Mouse (Mus musculus) embryo, embryonic 10 days (tissue): ENCODE measurements around the gene Qtrt2.
A peak's percentile ranks its signal among the peaks of the same experiment; 100 is the strongest.

Source experiments
- DNase-seq: peaks from one replicate; pipeline ENCODE4 v3.0.0-alpha.2; 2015; ENCODE audit warnings: low spot score

The Qtrt2 gene

GRCm38 (mm10) chr16:43925001-43925558 lies 1.5 kb downstream of the Qtrt2 start:
- DNase-seq: no peak

GRCm38 (mm10) chr16:43922630-43923029 lies 4.0 kb downstream of the Qtrt2 start:
- DNase-seq: no peak

- DNase-seq: no peak
Measured at GRCm38 (mm10) chr16:43922024-43922423, 4.6 kb downstream of the Qtrt2 start.

GRCm38 (mm10) chr16:43918867-43919266 lies 7.7 kb downstream of the Qtrt2 start:
- no peak for DNase-seq

GRCm38 (mm10) chr16:43908881-43909280 lies 17.7 kb downstream of the Qtrt2 start:
- no peak for DNase-seq

DNA sequence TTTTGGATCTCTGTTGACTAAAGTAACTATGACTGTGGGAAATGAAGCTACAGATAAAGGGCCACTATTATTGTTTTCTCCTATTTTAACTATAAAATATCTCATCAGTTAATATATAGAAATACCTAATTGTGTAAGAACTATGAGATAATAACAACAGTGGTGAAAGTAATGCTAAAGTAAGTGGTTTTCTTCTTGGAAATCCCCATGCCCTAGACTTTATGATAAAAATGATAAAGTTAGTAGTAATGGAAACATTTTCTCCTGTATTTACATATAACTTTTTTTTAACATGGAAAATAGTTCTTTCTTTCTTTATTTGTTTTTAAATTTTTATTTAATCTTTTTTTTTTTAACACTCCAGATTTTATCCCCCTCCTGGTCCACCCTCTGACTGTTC lies 26.0 kb downstream of the Qtrt2 start:
- no peak for DNase-seq

DNA sequence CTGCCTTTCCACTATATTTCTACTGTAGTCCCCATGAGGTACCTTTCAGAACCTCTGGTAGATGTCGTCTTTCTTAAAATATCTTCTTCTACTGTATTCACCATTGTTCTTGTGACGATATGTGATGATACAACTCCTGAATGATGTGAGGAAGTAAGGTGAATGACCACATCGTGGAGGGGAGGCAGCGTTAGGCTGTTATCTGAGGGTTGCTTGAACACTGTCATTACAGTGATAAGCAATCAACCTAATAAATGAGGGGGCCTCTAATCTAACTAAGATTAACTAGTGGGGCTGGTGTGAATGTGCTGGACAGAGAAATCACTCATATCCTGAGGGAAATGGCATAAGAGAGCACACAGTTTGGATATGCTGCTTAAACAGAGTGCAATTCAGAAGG lies 26.5 kb downstream of the Qtrt2 start:
- no peak for DNase-seq

DNA sequence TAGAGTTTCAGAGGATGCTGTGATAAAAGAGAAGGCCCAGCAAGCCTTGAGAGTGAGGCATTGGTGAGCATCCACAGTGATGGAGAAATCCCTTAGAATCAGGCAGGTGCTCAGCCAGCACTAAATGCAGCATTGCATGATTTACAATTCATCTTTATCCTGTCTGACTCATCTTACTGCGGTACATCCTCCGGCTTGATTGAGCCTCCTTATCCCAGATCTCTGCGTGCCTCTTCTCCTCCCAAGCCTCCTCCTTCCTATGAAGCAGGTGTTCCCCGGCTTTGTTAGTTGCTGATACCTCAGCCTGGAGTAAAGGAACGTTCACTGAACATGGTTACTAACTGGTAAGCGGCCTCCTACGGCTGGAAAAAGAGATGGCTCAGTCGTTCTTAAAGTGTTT lies 32.1 kb downstream of the Qtrt2 start:
- no peak for DNase-seq

DNA sequence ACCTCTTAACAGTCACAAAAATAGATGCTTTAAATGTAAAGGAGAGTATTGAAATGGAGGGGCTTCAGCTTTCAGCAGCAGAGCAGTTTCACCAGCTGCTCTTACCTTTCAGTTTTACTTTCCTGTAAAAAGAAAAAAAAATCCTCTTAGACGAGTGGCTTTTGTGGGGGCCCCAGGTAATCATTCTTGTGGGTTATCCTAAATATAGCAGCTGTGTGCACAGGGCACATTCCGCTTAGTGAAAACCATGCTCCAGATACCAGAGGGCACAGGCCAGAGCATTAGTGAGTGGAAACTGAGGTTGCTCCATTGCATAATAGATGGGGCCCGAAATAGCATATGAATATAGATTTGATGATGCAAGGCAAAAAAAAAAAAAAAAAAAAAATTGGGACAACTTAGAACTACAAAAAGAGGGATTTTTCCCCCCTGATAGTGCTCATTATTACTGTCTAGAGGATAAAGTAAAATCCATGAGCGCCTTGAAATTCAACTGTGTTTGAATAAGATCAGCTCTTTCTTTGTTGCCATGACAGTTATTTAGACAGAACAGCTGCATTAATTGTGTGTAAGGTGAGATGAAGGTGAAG lies 35.8 kb downstream of the Qtrt2 start:
- no peak for DNase-seq

DNA sequence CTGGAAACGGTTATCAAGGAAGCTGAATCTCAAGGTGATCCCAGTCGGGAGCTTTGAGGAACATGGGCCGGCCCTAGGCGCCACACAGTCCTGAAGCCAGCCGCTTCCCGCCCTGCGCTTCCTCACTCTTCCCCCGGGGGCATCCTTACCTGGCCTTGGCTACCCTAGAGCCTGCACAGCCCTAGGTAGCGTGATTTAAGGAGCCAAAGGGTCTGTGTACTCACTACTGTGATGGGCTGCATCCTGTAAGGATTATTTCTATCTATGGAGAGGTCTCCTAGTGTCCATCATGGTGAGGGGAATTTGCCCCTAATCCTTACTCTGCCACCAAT lies 36.6 kb downstream of the Qtrt2 start:
- DNase-seq: peak; percentile 83

DNA sequence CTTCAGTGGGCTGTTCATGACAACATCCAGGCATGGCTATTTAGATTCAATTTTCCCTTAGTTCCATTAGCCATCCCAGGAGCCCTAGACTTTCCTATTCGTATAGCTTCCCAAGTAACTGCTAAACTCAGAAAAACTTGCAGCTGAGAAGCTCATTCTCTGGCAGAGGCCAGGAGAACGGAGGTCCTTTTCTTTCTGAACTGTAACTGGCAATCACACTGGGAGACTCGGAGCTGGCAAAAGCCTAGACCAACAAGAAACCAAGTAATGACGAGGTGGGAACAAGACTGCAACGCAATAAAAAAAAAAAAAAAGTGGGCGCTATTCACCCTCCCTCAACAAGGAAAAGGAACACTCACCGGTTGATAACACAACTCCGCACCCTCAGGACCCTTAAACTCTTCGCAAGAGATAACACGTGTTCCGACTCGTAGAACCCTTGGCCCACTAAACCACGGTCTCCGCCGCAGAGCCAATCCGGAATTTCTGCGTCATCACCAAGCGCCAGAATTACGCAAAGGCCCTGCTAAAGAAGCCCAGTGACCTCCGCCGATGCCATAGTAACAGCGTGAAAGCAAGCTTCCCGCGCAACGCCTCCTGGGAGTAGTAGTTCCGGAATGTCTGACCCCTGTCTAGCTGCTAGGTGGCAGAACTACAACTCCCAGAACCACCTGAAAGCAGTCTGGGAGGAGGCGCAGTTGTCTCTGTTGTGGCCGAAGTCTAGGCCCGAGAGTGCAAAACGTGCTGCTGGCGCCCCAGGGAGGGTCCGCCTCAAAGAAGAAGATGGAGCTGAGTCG lies 37.2 kb downstream of the Qtrt2 start, which contains the start of gene Ccdc191:
Gene Ccdc191 (plus strand): TSS at position 593 of the 797 bp plus-strand sequence.
- peak; percentile 100 for DNase-seq

DNA sequence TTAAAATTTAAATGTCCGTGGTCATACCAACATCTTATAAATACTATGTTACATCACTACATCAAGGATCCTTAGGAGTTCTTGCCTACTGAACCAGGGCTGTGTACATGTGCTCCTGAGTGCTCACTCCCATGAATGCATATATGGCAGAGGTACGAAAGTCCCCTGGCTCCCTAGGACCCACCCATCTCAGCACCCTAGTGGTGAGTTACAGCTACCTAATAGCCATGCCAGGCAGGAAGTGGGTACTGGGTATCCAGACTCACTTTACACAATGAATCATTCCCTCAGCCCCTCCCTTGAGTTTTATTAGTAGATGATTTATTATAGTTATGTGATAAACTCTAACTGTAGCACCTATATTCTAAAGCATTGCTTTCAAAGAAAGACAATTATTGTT lies 44.3 kb downstream of the Qtrt2 start:
- DNase-seq: no peak

DNA sequence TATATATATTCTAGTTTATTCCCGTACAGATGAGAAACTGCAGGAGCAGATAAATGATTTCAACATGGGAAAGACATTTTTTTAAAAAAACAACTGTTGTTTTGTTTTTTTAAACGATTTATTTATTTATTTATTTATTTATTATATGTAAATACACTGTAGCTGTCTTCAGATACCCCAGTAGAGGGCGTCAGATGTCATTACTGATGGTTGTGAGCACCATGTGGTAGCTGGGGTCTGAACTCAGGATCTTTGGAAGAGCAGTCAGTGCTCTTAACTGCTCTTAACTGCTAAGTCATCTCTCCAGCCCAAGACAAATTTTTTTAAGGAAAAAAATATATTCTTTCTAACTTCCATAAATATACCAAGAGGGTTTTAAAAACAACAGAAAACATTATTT lies 45.0 kb downstream of the Qtrt2 start:
- peak; percentile 35 for DNase-seq

DNA sequence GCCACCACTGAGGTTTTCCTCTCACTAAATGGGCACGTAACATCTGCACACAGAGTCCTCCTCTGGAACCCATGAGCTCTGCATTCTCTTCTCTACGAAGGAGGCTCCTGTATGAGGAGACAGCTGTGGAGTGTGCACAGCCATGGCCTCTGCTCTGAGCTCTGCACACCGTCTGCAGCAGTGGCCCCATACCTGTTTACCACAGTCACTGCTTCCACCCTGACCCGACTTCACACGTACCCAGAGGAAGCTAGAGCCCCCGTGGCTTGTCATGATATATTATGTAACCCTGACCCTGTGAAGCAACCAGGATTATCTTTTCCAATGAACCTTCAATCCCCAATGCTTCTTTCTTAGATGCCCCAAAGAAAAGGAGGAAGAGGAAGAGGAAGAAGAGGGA lies 46.8 kb downstream of the Qtrt2 start:
- no peak for DNase-seq

DNA sequence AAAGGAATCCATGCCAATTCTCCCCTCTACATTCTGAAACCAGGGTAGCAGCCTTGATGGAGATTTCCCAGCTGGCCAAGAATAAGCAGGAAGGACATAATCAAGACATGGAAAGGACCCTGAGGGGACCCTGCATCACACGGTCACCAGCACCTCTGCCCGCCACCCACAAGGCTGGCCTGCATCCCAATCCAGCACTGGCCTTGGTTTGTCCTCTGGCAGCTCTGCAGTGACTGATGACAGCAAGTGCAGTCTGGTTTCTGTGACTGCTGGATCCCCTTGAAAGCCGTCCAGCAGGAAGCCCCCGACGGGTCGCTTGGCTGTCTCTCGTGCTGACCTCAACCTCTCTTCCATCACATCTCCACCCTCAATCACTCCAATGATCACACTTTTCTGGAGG lies 55.2 kb downstream of the Qtrt2 start:
- DNase-seq: no peak

DNA sequence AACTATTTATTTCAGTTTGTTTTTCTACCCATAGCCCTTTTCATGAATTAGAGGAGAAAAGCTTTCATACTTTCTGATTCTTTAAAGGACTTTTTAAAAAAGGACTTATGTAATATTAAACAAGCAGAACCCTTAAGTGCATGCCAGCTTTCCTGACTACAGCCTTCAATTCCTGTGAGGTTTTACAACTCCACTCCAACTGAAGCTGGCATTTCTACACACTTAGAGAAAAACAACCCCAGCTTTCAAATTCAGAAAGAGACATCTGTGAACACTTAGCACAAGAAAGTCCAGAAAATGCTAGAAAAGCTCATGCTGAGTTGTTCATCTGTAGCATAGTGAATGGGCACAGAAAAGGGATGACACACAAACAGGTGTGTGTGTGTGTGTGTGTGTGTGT lies 56.8 kb downstream of the Qtrt2 start:
- DNase-seq: no peak

DNA sequence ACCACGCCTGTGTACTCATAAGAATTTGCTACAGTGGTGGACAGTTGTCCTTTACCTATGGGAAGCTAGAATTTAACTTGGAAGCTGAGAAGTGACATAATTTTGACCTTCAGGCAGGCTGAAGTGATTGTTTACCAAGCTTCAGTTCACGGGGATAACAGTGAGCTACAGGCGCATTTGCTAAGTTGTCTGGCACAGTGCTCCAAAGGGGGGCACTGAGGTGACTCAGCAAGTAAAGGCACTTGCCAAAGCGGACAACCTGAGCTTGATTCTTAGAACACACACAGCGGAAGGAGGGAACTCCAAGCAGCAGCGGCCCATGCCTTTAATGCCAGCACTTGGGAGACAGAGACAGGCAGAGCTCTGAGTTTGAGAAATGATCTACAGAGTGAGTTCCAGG lies 66.0 kb downstream of the Qtrt2 start:
- DNase-seq: no peak

DNA sequence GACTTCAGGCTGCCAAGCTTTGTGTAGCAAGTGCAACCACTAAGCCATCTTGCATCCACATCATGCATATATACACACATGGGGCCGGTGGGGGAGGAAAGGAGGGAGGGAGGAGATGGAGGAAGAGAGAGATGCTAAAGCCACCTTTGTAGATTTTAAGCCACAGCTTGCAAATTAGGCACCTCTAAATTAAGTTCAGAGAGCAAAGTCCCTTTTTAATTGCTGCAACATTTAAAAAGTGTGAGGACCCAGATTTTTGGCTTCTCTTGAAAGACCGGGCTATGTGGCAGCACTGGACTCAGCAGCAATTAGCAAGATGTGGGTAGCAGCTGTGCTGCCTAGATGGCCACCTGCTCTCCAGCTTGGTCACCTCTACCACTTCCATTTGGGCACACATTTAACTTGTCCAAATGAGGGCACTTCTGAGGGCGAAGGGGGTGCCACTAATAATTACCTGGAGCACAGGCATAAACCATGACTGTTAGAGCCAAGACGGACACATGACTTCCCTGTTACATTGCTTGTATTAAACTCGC lies 67.6 kb downstream of the Qtrt2 start:
- DNase-seq: no peak

DNA sequence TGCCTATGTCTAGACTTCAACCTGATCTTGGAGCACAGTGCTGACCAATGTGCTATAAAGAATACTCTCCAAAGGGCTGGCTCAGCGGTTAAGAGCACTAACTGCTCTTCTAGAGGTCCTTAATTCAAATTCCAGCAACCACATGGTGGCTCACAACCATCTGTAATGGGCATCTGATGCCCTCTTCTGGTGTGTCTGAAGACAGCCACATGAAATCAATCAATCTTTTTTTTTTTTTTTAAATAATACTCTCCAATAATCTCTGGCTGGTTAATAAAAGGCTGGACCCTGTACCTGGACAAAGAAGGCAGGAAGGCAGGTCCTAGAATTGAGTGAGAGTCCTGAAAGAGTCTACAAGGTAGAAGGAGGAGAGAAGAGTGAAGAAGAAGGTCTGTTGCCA lies 76.8 kb downstream of the Qtrt2 start:
- DNase-seq: no peak

DNA sequence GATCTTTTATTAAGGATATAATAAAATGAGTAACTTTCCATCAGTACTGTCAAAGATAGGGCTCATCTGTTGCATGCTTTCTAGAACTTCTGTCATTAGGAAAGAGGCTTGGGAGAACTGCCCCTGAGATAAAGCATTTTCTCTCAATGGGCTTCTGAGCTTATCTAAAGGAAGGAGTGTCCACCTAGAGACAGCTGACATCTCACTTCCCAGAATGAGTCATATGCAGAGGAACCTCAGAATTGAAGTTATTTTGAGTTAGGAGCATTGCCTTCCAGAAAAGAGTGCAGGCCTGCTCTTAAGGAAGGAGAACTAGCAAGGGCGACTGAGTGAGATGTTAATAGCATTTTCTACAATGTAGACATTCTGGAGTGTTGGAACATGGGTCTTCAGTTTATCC lies 85.4 kb downstream of the Qtrt2 start:
- DNase-seq: no peak

DNA sequence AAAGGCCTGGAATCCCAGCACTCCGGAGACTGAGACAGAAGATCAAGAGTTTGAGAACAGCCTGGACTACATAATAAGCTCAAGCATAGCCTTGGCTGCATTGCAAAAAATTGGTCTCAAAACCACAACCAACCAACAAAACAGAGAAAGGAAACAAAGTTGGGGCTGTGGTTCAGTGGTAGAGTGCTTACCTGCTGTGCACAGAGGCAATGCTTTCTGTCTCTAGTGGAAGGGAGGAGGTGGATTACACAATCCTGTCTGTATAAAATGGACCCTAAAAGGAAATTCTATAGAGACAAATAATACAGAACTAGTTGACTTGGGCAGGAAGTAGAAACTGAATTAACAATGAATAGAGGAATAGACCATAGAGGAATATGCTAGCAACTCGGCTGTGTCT lies 94.7 kb downstream of the Qtrt2 start:
- no peak for DNase-seq

DNA sequence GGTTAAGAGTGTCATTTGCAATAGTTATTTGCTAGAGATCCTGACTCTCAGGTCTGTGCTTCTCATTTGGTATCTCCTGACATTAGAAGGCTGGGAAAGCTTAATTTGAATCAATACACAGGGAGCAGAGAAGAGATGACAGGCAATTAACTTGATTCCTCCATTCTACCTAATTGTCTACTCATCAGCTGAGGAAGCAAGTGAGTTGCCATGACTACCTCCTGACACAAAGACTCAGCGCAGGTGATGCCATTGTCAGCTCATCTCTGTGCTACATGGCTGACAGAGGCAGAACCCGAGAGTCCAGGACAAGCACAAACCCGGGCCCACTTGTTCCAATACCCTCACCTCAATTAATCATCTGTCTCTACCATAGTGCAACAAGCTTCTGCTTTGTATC lies 99.1 kb downstream of the Qtrt2 start:
- no peak for DNase-seq

DNA sequence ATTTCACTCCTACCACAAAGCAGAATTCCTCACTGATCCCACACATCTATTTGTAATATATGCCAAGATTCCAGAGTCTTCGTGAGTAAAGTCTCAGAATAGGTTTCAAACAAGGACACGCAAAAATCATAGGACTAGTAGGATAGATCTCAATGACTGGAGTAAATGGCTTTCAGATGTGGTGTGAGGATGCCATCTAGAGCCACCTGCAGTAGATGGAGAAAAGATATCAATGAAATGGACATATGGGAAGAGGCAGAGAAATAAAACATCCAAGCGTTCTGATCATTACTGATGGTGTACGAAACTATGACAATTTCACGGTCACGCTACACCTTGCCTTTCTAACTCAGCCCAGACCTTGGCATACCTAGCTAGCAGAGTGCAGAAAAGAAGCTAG lies 108.2 kb downstream of the Qtrt2 start:
- DNase-seq: no peak

- DNase-seq: no peak
Measured at GRCm38 (mm10) chr16:43816321-43816720, 110.3 kb downstream of the Qtrt2 start.
